Mouse (Mus musculus) liver, embryonic 14 days (tissue): ENCODE measurements around the gene Themis2. TPM values are rescaled to one million over a fixed set of nuclear protein-coding genes. Genes with fewer than 3 reads are reported as not detected.

Source experiments
- polyA plus RNA-seq: library from polyadenylated mRNA; depleted of rRNA; stranded (reverse); fragments of >200 nt; gene quantifications from 2 replicates; pipeline ENCODE4 v1.2.3, GENCODE M21; 2012; rRNA removed

Themis2 gene
- 2.0 and 2.6 TPM in 2 replicates for polyA plus RNA-seq

DNA sequence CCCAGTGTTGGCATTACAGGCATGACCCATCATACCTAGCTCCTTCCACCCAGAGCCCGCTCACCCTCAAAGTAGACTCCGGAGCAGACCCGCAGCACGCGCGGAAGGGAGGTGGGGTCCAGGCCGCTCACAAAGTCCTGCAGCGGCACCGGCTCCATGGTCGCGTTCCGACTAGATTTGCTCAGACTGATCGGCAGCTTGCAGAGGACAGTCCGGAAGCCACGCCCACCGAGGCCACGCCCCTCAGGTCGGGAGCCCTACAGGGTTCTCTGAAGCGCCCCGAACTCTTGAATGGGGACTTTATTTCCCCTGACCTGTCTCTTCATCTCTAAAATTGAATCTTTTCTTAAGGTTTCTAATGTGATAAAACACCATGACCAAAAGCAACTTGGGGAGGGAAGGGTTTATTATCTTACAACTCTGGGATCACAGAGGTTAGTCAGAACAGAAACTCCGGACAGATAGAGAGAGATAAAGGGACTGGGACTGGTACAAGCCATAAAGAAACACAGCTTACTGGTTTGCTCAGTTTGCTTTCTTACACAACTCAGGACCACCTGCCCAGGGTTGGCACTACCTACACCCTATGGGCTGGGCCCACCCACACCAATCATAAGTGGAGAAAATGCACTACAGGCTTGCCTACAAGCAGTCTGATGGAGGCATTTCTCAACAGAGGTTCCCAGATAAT is at the start of gene Themis2:
Gene Themis2 (minus strand): TSS at position 192 of the 691 bp plus-strand sequence.

DNA sequence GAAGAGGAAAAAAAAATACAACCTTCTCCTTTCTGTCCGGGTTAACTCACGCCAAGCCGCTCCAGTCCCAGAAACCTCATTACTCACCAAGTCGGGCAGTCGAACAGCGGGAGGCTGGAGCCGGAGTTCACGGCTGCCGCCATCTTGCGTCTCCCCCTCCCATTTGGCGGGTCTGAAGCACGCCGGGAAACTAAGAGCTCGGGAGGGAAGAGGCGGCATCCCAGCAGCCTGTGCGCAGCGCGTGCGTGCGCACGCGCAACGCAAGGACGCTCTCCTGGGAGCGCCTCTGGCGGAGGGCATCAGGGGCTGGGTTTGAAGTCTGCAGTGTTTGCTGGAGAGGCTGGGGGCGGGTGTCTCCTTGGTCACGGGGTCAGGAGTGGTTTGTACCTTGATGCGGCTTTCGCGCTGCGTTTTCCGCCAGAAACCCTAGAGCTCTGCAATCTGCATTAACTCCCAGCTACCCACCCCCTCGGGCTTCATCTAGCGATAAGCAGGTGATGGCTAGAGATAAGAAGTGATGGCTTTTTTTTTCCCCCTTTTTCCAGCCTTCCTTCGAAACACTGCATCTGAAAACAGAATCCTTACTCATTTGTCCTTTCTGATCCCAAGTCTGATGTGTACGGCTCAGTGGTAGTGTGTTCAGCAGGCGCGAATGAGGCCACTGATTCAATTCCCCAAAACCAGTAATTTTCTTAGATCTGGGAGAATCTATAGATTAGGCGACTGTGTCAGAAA is 47.0 kb upstream of the Themis2 start, which contains the start of gene Ppp1r8:
Gene Ppp1r8 (minus strand): TSS at position 200 of the 735 bp plus-strand sequence.

DNA sequence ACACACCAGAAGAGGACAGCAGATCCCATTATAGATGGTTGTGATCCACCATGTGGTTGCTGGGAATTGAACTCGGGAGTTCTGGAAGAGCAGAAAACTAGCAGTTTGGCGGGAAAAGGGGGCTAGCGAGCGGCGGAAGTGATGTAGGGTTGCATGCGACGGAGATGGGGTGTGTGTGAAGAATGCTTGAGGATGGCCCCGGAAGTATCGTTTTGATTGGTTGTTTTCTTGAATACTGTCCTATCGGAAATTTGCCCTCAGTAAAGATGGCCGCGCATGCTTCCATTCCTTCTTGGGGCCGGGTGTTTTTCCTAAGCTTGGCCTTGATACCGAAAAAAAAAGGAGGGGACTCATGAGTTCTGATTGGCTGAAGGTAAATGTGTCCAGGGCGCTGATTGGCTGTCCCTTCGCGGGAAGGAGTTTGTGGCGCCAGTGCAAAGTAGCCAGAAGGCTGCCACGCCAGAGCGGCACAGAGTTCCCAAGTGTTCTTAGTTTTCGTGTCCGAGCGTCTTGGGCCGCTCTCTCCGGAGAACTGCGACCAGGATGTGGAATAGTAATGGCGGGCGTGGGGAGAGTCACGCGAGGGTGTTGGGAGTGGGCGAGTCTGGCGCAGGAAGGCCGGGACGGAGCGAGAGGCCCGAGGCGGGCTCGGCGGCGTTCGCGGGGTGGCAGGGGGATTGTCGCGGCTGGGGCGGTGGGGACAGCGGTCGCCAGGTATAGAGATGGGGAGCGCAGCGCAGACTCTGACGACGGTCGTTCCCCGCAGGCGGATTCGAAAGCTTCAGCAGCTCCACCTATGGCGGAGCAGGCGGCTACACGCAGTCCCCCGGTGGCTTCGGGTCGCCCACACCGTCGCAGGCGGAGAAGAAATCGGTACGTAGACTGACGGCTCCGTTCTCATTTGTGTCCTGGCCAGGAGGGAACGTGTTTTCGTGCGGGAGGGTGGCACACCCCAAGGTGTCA is 28.0 kb downstream of the Themis2 start, which contains the start of gene Rpa2:
Gene Rpa2 (plus strand): TSS at position 419 of the 963 bp plus-strand sequence.

DNA sequence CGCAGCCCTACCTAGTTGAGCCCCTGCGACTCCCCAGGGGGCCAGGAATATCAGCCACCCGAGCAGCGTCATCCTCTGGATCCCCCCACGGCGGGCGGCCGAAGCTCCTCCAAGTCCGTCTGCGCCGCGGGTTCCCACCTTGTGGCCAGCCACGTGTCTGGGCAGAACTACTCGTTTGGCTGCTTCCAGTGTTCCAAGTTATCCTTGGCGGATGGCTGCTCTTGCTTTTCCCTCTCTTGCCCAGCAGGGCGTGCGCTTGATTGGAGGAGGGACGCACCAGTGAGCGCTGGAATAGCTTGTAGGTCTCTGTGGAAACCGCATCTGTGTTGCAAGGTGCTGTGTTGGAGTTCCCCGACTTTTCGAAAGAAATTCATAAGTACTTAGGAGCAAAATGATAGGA is 39.2 kb downstream of the Themis2 start, which contains the start of gene Smpdl3b:
Gene Smpdl3b (minus strand): TSS at position 279 of the 400 bp plus-strand sequence.

DNA sequence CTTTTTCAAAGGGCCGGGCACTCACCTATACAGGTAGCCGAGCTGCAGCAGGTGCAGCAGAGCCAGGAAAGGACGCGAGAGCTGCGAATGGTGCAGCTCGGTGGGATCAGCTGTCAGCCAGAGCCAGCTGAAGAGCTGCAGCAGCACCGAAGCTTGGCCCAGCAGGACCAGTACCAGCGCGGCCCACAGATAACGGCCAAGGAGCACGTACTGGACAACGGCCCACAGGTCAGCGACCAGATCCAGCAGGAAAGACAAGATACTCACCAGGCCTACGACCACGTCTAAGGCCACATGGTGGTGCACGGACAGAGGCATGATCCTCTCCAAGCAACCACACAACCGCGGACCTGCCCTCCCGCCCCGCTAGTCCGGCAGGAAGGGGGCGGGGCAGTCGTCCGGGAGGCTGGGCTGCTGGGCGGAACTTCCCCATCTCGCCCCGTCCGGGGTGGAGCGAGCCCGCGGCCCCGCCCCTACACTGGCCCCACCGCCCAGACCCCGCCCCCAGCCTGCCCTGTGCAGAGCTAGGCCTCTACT is 64.0 kb downstream of the Themis2 start, which contains the start of gene Xkr8:
Gene Xkr8 (minus strand): TSS at position 399 of the 537 bp plus-strand sequence.

Other genes starting within 250 kb of the Themis2 start
- 0.42 and 0.65 TPM in 2 replicates for gene Ptafr, start 232.3 kb downstream of the Themis2 start, polyA plus RNA-seq
- gene Eya3, start 157.4 kb downstream of the Themis2 start, polyA plus RNA-seq = 11.6 and 13.3 TPM in 2 replicates
- 1.5 and 2.0 TPM in 2 replicates for gene Xkr8, start 63.8 kb downstream of the Themis2 start, polyA plus RNA-seq
- 0.73 and 0.87 TPM in 2 replicates for gene Smpdl3b, start 39.1 kb downstream of the Themis2 start, polyA plus RNA-seq
- gene Rpa2, start 28.1 kb downstream of the Themis2 start, polyA plus RNA-seq = 54.3 and 63.5 TPM in 2 replicates
- 36.6 and 40.5 TPM in 2 replicates for gene Ppp1r8, start 46.8 kb upstream of the Themis2 start, polyA plus RNA-seq
- 13.7 and 15.7 TPM in 2 replicates for gene Stx12, start 88.1 kb upstream of the Themis2 start, polyA plus RNA-seq
- 7.5 and 8.1 TPM in 2 replicates for gene Fam76a, start 126.2 kb upstream of the Themis2 start, polyA plus RNA-seq
- 0.60 and 0.91 TPM in 2 replicates for gene Fgr, start 177.7 kb upstream of the Themis2 start, polyA plus RNA-seq
- 1.1 and 1.2 TPM in 2 replicates for gene Ahdc1, start 214.9 kb upstream of the Themis2 start, polyA plus RNA-seq